Mouse (Mus musculus) frontal cortex, postnatal 25 days (tissue): ENCODE measurements at regions not wholly inside any gene's neighbourhood (a gene's known extent, or its start where the extent isn't known, plus 50 kb on each side); places are given as distances from the start of the nearest gene placed in this dataset.

Source experiments
- DNase-seq, 2 experiments: peaks; one replicate each; pipeline ENCODE4 v3.0.0; 2022; ENCODE audit warnings: low spot score in 2 of 2

- DNase-seq: no peak
These were observed 934.9 kb upstream of the Gm5150 start for GRCm38 (mm10) chr3:16941146-16941545.

GRCm38 (mm10) chr3:16939533-16939932 is 933.3 kb upstream of the Gm5150 start:
- no peak for DNase-seq

GRCm38 (mm10) chr3:16939127-16939526 is 932.9 kb upstream of the Gm5150 start:
- no peak for DNase-seq

GRCm38 (mm10) chr3:16938491-16939001 is 932.3 kb upstream of the Gm5150 start:
- no peak for DNase-seq

- DNase-seq: peak in 1 of 2 experiments; percentile 25
These were observed 924.1 kb upstream of the Gm5150 start for GRCm38 (mm10) chr3:16930299-16930698.

DNA sequence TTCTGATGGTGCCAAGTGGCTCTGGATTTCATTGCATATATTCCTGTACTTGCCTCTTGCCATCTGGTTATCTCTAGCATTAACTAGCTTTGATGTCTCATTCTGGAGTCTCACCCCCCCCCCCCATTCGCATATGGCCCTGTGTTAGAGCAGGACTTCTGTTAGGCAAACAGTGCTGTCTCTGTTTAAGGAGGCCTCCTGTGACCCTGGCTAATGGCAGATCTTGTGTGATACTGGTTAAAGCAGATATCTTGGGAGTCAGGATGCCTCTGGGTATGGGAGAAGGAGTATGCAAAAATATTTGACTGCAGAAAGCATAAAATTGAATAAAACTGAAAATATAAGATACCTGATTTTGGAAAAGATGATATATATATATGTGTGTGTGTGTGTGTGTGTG is 923.6 kb upstream of the Gm5150 start:
- DNase-seq: no peak

DNA sequence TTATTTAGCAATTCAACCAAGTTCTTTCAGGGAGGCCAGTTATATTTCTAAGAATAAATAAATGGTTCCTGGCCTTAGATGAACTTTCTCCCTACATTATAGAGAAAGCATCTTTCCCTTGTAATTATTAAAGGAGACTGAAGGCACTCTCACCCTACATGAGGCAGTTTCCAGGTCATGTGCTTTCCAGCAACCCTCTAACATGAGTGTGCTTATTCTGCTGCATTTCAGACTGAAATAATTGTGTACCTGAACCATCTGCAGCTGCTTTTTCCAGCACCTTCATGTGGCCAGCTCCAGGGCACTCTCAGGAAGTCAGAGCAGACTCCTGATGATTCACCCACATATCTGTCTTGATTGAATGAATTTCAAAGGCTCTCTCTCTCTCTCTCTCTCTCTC is 917.8 kb upstream of the Gm5150 start:
- no peak for DNase-seq

- DNase-seq: no peak
These were observed 917.1 kb upstream of the Gm5150 start for GRCm38 (mm10) chr3:16923234-16923914.

DNA sequence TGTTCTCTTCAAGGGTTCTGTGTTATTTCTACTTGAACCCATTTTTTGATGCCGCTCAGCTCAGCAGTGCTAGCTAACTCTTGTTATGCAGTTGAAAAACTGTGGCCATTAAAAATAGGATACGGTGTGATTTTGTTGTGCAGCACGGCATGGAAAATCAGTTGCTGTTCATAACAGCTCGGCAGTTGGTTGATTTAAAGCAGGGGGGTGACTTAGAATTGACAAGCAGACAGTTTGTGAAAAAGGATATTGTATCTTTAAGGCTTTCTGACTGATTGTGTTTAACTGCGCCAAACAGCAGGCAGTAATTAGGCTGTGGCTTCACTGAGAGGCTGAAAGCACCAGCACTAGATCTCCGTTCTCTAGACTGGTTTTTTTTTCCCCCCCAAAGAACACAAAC is 915.1 kb upstream of the Gm5150 start:
- no peak for DNase-seq

- no peak for DNase-seq
These were observed 912.1 kb upstream of the Gm5150 start for GRCm38 (mm10) chr3:16918374-16918773.

DNA sequence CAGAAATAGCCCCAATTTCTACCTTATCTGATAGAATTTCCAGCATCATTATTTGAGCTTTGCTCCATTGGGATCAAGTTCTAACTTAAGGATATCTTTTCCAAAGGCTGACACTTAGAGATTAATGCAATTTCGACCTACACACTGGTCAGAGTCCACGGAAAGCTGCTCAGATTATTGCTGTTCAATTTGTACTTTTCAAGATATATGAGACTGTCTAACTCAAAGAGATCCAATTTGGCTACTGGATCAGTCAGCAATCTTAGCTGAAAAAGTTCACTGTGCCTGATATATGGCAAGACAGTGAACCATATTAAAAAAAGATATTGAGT is 909.8 kb upstream of the Gm5150 start:
- DNase-seq: no peak

DNA sequence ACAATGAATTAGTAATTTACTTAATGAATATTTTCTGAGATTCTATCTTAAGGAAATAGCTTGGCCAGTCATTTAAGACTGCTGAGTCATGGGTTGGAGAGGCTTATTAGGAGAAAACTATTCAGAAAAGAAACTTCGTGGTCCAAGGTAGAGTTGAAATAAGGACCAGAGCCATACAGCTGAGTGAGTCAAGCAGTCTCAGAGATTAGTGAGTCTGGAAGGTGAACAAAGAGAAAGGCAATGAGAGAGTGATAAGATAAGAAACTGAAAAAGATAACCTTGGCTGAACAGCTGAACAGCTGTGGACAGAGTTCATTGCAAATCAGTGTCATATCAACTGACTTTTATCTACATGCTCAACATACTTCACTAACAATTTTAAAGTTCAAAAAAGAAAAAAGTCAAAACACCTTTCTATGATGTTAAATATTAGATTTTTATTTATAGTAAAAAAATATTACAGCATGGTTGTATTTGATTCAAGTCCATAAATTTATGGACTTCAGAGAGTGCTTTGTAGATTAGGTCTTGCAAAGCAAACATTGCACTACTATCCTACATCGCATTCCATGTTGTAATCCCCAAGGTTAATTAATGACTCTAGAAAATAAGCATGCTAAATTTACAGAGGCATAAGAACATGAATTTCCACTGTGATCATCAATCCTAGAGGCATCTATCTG is 909.3 kb upstream of the Gm5150 start:
- no peak for DNase-seq

DNA sequence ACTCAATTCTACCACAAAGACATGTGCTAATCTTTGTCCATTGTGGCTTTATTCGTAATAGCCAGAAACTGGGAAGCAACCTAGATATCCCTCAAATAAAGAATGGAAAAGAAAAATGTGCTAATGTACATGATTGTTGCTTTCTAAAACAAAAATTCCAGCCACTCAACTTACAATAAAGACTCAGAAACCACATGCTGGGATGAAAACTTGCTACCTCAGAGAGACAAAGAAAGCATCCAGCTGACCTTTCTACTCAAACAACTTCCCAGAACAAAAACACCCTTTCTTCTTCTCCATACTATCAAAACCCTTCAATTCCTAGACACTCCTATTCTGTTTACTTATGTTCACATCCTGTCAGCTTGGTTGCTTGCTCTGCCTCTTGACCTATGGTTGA is 881.9 kb upstream of the Gm5150 start:
- no peak for DNase-seq

DNA sequence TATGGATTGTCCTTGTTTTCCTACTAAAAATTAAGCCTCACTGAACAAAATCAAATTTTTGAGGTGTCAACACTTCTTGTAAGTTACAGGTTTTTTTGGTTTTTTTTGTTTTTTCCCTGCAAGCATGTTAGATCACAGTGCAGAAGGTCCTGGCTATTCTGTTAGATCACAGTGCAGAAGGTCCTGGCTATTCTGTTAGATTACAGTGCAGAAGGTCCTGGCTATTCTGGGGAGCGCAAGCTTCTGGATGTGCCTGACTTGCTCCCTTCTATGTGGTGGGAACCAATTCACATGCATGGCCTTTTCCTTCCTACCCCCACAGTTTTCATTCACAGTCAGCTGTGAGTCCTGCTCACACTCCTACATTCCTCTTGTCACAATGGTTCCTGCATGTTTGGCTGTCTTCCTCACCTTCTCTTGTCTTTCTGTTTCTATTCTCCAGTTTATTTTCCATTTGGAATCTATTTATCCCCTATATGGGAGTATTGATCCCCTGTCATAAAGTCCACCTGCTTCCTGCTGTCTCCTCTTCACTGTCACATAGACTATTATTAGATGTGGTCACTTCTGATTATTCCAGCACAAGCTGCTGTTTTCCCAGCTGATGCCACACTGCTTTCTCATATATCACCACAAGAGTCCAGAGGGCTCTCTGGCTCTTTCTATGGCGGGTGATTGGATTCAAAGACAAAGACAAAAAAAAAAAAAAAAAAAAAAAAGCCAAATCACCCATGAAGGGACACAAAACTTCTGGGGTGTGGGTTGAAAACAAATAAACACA is 866.3 kb upstream of the Gm5150 start:
- no peak for DNase-seq

DNA sequence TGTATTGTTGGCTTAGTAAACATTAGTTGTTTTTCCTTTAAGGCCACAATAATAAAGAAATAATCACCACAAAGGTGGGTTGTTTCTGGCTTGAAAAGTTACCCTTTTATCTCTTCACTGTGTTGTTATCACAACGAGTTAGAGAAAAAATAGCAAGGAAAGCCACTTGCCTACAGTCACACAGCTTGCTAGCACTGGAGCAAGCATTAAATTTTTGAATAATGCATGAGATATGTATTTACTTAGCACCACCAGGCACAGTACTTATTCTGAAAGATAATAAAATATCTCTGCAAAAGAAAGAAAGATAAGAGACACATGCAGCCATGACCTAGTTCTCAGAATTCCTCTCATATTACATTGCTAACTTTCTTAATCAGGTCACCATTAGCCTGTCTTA is 853.8 kb upstream of the Gm5150 start:
- no peak for DNase-seq

GRCm38 (mm10) chr3:16858931-16859330 is 852.7 kb upstream of the Gm5150 start:
- DNase-seq: no peak

DNA sequence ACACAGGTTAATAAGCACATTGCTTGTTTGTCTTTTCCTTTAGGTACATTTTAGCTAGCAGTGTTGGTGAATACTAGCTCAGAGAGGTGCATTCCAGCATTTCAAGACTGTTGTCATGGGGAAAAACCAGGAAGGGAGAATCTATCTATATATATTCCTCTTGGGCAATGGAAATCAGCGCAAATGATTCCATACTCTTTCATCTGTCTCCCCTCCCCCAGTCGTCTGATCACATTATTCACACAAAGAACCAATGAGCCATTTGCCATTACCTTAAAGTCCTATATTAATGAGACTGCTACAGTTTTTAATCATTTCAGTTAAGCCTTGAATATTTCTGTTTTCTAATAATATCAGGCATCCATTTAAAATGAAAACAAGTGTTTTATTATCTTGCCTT is 849.0 kb upstream of the Gm5150 start:
- DNase-seq: no peak

- no peak for DNase-seq
These were observed 847.8 kb upstream of the Gm5150 start for GRCm38 (mm10) chr3:16853992-16854391.

GRCm38 (mm10) chr3:16846785-16847520 is 840.7 kb upstream of the Gm5150 start:
- DNase-seq: no peak

DNA sequence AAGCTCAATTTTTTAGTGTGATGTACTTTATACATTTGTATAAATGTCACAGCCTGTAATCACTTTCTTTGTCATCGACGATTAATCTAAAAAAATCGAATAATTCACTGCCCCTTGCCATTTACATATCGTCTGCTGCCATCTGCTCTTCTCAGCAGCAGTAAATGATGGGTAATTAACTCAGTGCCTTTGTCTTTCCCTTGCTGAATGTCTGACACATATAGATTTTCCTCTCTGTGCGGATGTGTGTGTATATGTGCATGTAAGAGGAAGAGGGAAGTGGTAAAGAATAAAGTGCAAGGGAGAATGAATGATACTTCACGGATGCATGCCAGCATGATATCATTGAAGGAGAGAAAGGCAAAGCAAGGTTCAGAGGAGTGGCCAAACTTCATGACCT is 814.3 kb upstream of the Gm5150 start:
- DNase-seq: no peak

GRCm38 (mm10) chr3:16819218-16820122 is 813.2 kb upstream of the Gm5150 start:
- DNase-seq: no peak
